In genomic region chr8:58655631-58656030, GRCm38 (mm10) we compare ENCODE assay signal across 19 mouse cellular contexts.
DNase-seq lines count a peak whose midpoint lies in the region; ATAC-seq lines count a peak whose summit lies in the region.
"Had no signal": no experiment of that assay in that cellular context is flagged by ENCODE, and none has a peak within 500 bp of the region (broad histone marks: within the 10 kb centered on the region; RNA-seq: fewer than 3 reads in every experiment).

No protein-coding gene starts in this region.

- no peak for DNase-seq in frontal cortex, postnatal 25 days (ENCODE audit: low spot score in 2 of 2)
- peak; percentile 22 for DNase-seq in layer of hippocampus, adult 9-10 months (ENCODE audit: low spot score)
- no peak for DNase-seq in layer of hippocampus, postnatal 36 days
- DNase-seq in left cerebral cortex, adult 9 months (ENCODE audit: low spot score in 2 of 2) = peak; percentile 4 to 38
- no peak for DNase-seq in left cerebral cortex, postnatal 4 days
- peak; percentile 81 for DNase-seq in brain, adult 2 months (ENCODE audit: low read depth, low spot score)
- DNase-seq in kidney, postnatal 4 days = no peak
- DNase-seq: adrenal gland, adult 2 months; adrenal gland, postnatal 14 days; cerebellum, adult 11-12 months; cerebellum, adult 8-10 months; cerebellum, postnatal 10 days; cerebellum, postnatal 36 days; embryo, embryonic 11 days; gastrocnemius, postnatal 10 days; gastrocnemius, postnatal 36 days; heart, adult 2 months had no signal

- ATAC-seq in frontal cortex, adult (ENCODE audit: low TSS enrichment) = peak; percentile 96
- ATAC-seq: forebrain, embryonic 15.5 days had no signal

- intact Hi-C loops in left cerebral cortex, postnatal 4 days (cut with DNase I) = no loop called here

Comparison
In these comparisons a context has a peak if more than half of its experiments do, and no peak if none do; other contexts are left out.
1. DNase-seq: peak in layer of hippocampus, adult 9-10 months (single experiment), left cerebral cortex, adult 9 months (2 of 2) and brain, adult 2 months (single experiment); none in frontal cortex, postnatal 25 days (0 of 2), layer of hippocampus, postnatal 36 days (0 of 2), left cerebral cortex, postnatal 4 days (single experiment) and kidney, postnatal 4 days (0 of 2).